Mouse (Mus musculus) neural tube, embryonic 11.5 days (tissue): Measurements from ENCODE around the gene Brinp2. TPM values are rescaled to one million over a fixed set of nuclear protein-coding genes. Genes with fewer than 3 reads are reported as not detected.

ENCODE experiments used
- ATAC-seq: fragments of 200-750 bp; cut with Nextera tagmentation; 2 replicates; pipeline ENCODE4 v1.8.0; 2017; ENCODE audit warnings: moderate number of reproducible peaks, mild to moderate bottlenecking, moderate TSS enrichment, moderate library complexity; ENCODE audit not compliant: insufficient read depth, low FRiP score, low TSS enrichment
- DNase-seq: peaks from one replicate; pipeline ENCODE4 v3.0.0-alpha.2; 2015; ENCODE audit warnings: low spot score
- H3K27ac ChIP-seq: fragments of 300-500 bp; sonication (generic); 2 replicates; pipeline ENCODE4 v1.5.1; 2014; ENCODE audit warnings: low read depth, mild to moderate bottlenecking, low read length
- H3K27me3 ChIP-seq: fragments of 300-500 bp; sonication (generic); 2 replicates; pipeline ENCODE4 v1.6.1; 2014; ENCODE audit warnings: mild to moderate bottlenecking, low read length, mixed read lengths; ENCODE audit not compliant: control insufficient read depth, insufficient read depth
- H3K36me3 ChIP-seq: fragments of 300-500 bp; sonication (generic); 2 replicates; pipeline ENCODE4 v1.6.1; 2014; ENCODE audit warnings: mild to moderate bottlenecking, low read length, moderate library complexity, mixed read lengths; ENCODE audit not compliant: control insufficient read depth, insufficient read depth
- H3K4me1 ChIP-seq: fragments of 300-500 bp; sonication (generic); 2 replicates; pipeline ENCODE4 v1.6.1; 2014; ENCODE audit warnings: low read length, mixed read lengths; ENCODE audit not compliant: control insufficient read depth, insufficient read depth
- H3K4me2 ChIP-seq: fragments of 300-500 bp; sonication (generic); 2 replicates; pipeline ENCODE4 v1.6.1; 2014; ENCODE audit warnings: low read depth, mild to moderate bottlenecking, moderate library complexity
- H3K4me3 ChIP-seq: fragments of 300-500 bp; sonication (generic); 2 replicates; pipeline ENCODE4 v1.5.1; 2014; ENCODE audit warnings: low read depth, low read length
- H3K9ac ChIP-seq: fragments of 300-500 bp; sonication (generic); 2 replicates; pipeline ENCODE4 v1.6.1; 2014; ENCODE audit warnings: mild to moderate bottlenecking, low read length
- H3K9me3 ChIP-seq: fragments of 300-500 bp; sonication (generic); 2 replicates; pipeline ENCODE4 v1.6.1; 2016; ENCODE audit warnings: low read length; ENCODE audit not compliant: control insufficient read depth
- WGBS: fragments of 180-500 bp; shearing (Covaris S2); extraction: QIAGEN DNeasy Blood & Tissue Kit; methylation state at CpG from one replicate; pipeline ENCODE4 v1.1.7; 2014; 5-methylcytosine and 5-hydroxymethylcytosine counted together
- polyA plus RNA-seq: library from polyadenylated mRNA; unstranded; fragments of >200 nt; fragmentation: Nextera tagmentation; extraction: Ambion mirVana; gene quantifications from 2 replicates; pipeline ENCODE4 v1.2.1, GENCODE M21; 2014

Gene Brinp2
- polyA plus RNA-seq, 1 experiment from 2014 or later: 3.9 TPM

- DNase-seq: no peak
- Histone ChIP-seq H3K9me3 (no peaks in the 10 kb centered on the region), H3K4me2 (no peak overlapping the region), H3K4me1 (no peaks in the 10 kb centered on the region), H3K4me3 (no peak overlapping the region), H3K27me3 (no peaks in the 10 kb centered on the region), H3K27ac (no peak overlapping the region), H3K36me3 (no peaks in the 10 kb centered on the region), H3K9ac (no peak overlapping the region)
- no peak for ATAC-seq
- 93% methylated on average over 3 of the region's 3 CpGs for WGBS
These were observed 112.1 kb downstream of the Brinp2 start for GRCm38 (mm10) chr1:158244016-158244415.

- DNase-seq: no peak
- 91% methylated on average over 2 of the region's 2 CpGs for WGBS
These were observed 114.1 kb downstream of the Brinp2 start for GRCm38 (mm10) chr1:158241848-158242556.

GRCm38 (mm10) chr1:158239841-158240240 lies 116.3 kb downstream of the Brinp2 start:
- Histone ChIP-seq H3K4me1 (no peaks in the 10 kb centered on the region), H3K27me3 (no peaks in the 10 kb centered on the region), H3K4me3 (no peak overlapping the region), H3K4me2 (no peak overlapping the region), H3K9ac (no peak overlapping the region), H3K27ac (no peak overlapping the region), H3K36me3 (no peaks in the 10 kb centered on the region), H3K9me3 (no peaks in the 10 kb centered on the region)
- WGBS: 93% methylated on average over 2 of the region's 2 CpGs
- no peak for ATAC-seq
- DNase-seq: no peak

More at GRCm38 (mm10) chr1:158241848-158242556, 114.1 kb downstream of the Brinp2 start:
- Histone ChIP-seq H3K4me2 (no peak overlapping the region), H3K4me1 (no peaks in the 10 kb centered on the region), H3K9ac (no peak overlapping the region), H3K4me3 (no peak overlapping the region), H3K9me3 (no peaks in the 10 kb centered on the region), H3K27ac (no peak overlapping the region), H3K36me3 (no peaks in the 10 kb centered on the region), H3K27me3 (no peaks in the 10 kb centered on the region)
- ATAC-seq: no peak

GRCm38 (mm10) chr1:158238722-158239121 lies 117.4 kb downstream of the Brinp2 start:
- no peak for DNase-seq

GRCm38 (mm10) chr1:158228687-158229224 lies 127.4 kb downstream of the Brinp2 start:
- Histone ChIP-seq H3K4me1 (no peaks in the 10 kb centered on the region), H3K9ac (no peak overlapping the region), H3K27me3 (no peaks in the 10 kb centered on the region), H3K4me3 (no peak overlapping the region), H3K4me2 (no peak overlapping the region), H3K27ac (no peak overlapping the region), H3K9me3 (no peaks in the 10 kb centered on the region), H3K36me3 (no peaks in the 10 kb centered on the region)
- DNase-seq (no peak), ATAC-seq (no peak)
- 95% methylated on average over 9 of the region's 9 CpGs for WGBS

More at GRCm38 (mm10) chr1:158238722-158239121, 117.4 kb downstream of the Brinp2 start:
- H3K36me3 ChIP-seq: no peaks in the 10 kb centered on the region
- no peak for ATAC-seq
- no peaks in the 10 kb centered on the region for H3K9me3 ChIP-seq
- no peak overlapping the region for H3K27ac ChIP-seq
- 61% methylated on average over 4 of the region's 4 CpGs for WGBS
- H3K4me1 ChIP-seq: no peaks in the 10 kb centered on the region
- no peak overlapping the region for H3K9ac ChIP-seq
- H3K27me3 ChIP-seq: no peaks in the 10 kb centered on the region
- H3K4me2 ChIP-seq: no peak overlapping the region
- no peak overlapping the region for H3K4me3 ChIP-seq

GRCm38 (mm10) chr1:158227239-158227638 lies 128.9 kb downstream of the Brinp2 start:
- H3K4me2 ChIP-seq: no peak overlapping the region
- H3K9ac ChIP-seq: no peak overlapping the region
- no peaks in the 10 kb centered on the region for H3K27me3 ChIP-seq
- WGBS: 65% methylated on average over 2 of the region's 2 CpGs
- ATAC-seq: no peak
- H3K4me1 ChIP-seq: no peaks in the 10 kb centered on the region
- no peak for DNase-seq
- H3K36me3 ChIP-seq: no peaks in the 10 kb centered on the region
- no peaks in the 10 kb centered on the region for H3K9me3 ChIP-seq
- no peak overlapping the region for H3K4me3 ChIP-seq
- H3K27ac ChIP-seq: no peak overlapping the region

GRCm38 (mm10) chr1:158226689-158227088 lies 129.4 kb downstream of the Brinp2 start:
- no peak for ATAC-seq
- no peaks in the 10 kb centered on the region for H3K36me3 ChIP-seq
- H3K4me3 ChIP-seq: no peak overlapping the region
- no peak overlapping the region for H3K4me2 ChIP-seq
- no peaks in the 10 kb centered on the region for H3K27me3 ChIP-seq
- WGBS: 52% methylated on average over 2 of the region's 2 CpGs
- DNase-seq: no peak
- H3K4me1 ChIP-seq: no peaks in the 10 kb centered on the region
- H3K9me3 ChIP-seq: no peaks in the 10 kb centered on the region
- no peak overlapping the region for H3K9ac ChIP-seq
- H3K27ac ChIP-seq: no peak overlapping the region

- no peak overlapping the region for H3K27ac ChIP-seq
- ATAC-seq (no peak), DNase-seq (no peak)
- H3K9ac ChIP-seq: no peak overlapping the region
- H3K27me3 ChIP-seq: no peaks in the 10 kb centered on the region
- no peak overlapping the region for H3K4me3 ChIP-seq
- no peak overlapping the region for H3K4me2 ChIP-seq
- H3K4me1 ChIP-seq: no peaks in the 10 kb centered on the region
- no peaks in the 10 kb centered on the region for H3K36me3 ChIP-seq
- 62% methylated on average over 4 of the region's 4 CpGs for WGBS
- H3K9me3 ChIP-seq: no peaks in the 10 kb centered on the region
These were observed 135.1 kb downstream of the Brinp2 start for GRCm38 (mm10) chr1:158221048-158221447.

- H3K27ac ChIP-seq: no peak overlapping the region
- ATAC-seq: no peak
- WGBS: 71% methylated on average over 4 of the region's 4 CpGs
These were observed 136.0 kb downstream of the Brinp2 start for GRCm38 (mm10) chr1:158220148-158220547.

More at GRCm38 (mm10) chr1:158220148-158220547, 136.0 kb downstream of the Brinp2 start:
- Histone ChIP-seq H3K9ac (no peak overlapping the region), H3K27me3 (no peaks in the 10 kb centered on the region), H3K4me1 (no peaks in the 10 kb centered on the region), H3K36me3 (no peaks in the 10 kb centered on the region), H3K4me3 (no peak overlapping the region), H3K9me3 (no peaks in the 10 kb centered on the region), H3K4me2 (no peak overlapping the region)
- no peak for DNase-seq
